Mouse (Mus musculus) thymus, adult 2 months (tissue): ENCODE measurements at regions not wholly inside any gene's neighbourhood (a gene's known extent, or its start where the extent isn't known, plus 50 kb on each side); places are given as distances from the start of the nearest gene placed in this dataset.

Source experiments
- DNase-seq: peaks from one replicate; pipeline ENCODE4 v3.0.0; 2021
- H3K27ac ChIP-seq: fragments of 200-500 bp; 2 replicates; pipeline ENCODE4 v1.5.1; 2012; ENCODE audit warnings: low read length, control low read depth; ENCODE audit not compliant: control insufficient read depth, insufficient read depth
- H3K27me3 ChIP-seq: fragments of 200-500 bp; 2 replicates; pipeline ENCODE4 v1.6.1; 2012; ENCODE audit warnings: mild to moderate bottlenecking, low read length, moderate library complexity, mixed read lengths; ENCODE audit not compliant: control insufficient read depth, insufficient read depth
- H3K36me3 ChIP-seq: fragments of 200-500 bp; 2 replicates; pipeline ENCODE4 v1.6.1; 2012; ENCODE audit warnings: mild to moderate bottlenecking, low read length, moderate library complexity; ENCODE audit not compliant: control insufficient read depth, insufficient read depth
- H3K4me1 ChIP-seq: fragments of 200-500 bp; replicated peaks from 2 replicates; pipeline ENCODE4 v1.6.1; 2012; ENCODE audit warnings: low read length; ENCODE audit not compliant: control insufficient read depth, insufficient read depth
- H3K4me3 ChIP-seq: fragments of 200-500 bp; 2 replicates; pipeline ENCODE4 v1.5.1; 2012; ENCODE audit warnings: mild to moderate bottlenecking, low read length, control low read depth, moderate library complexity; ENCODE audit not compliant: control insufficient read depth, insufficient read depth
- CTCF ChIP-seq: fragments of 200-500 bp; IDR thresholded peaks from 2 replicates; pipeline ENCODE4 v1.5.1; 2012; ENCODE audit warnings: mild to moderate bottlenecking, control low read depth, low read length, moderate library complexity, borderline replicate concordance; ENCODE audit not compliant: control insufficient read depth, poor library complexity, insufficient read depth; ENCODE audit errors: extremely low read depth
- POLR2A ChIP-seq: fragments of 200-500 bp; IDR thresholded peaks from 2 replicates; pipeline ENCODE4 v1.6.1; 2012; ENCODE audit warnings: mild to moderate bottlenecking, low read length, control low read depth, moderate library complexity; ENCODE audit not compliant: control insufficient read depth, poor library complexity, insufficient read depth; ENCODE audit errors: extremely low read depth
- WGBS: fragments of 180-500 bp; shearing (Covaris S2); methylation state at CpG from one replicate; pipeline ENCODE4 v1.1.7; 2018; 5-methylcytosine and 5-hydroxymethylcytosine counted together

GRCm38 (mm10) chr2:133383135-133383920 lies 168.6 kb upstream of the Bmp2 start:
- 95% methylated on average over 3 of the region's 3 CpGs for WGBS
- H3K4me3 ChIP-seq: no peak overlapping the region
- H3K36me3 ChIP-seq: no peaks in the 10 kb centered on the region
- H3K27ac ChIP-seq: no peak overlapping the region
- no peaks in the 10 kb centered on the region for H3K4me1 ChIP-seq
- H3K27me3 ChIP-seq: no peaks in the 10 kb centered on the region
- DNase-seq: no peak
- TF ChIP-seq CTCF (no peak), POLR2A (no peak)

GRCm38 (mm10) chr2:133385297-133385696 lies 166.7 kb upstream of the Bmp2 start:
- TF ChIP-seq POLR2A (no peak), CTCF (no peak)
- WGBS: 7% methylated on average over 2 of the region's 2 CpGs
- H3K36me3 ChIP-seq: no peaks in the 10 kb centered on the region
- no peak for DNase-seq
- H3K27me3 ChIP-seq: no peaks in the 10 kb centered on the region
- H3K4me1 ChIP-seq: no peaks in the 10 kb centered on the region
- no peak overlapping the region for H3K4me3 ChIP-seq
- no peak overlapping the region for H3K27ac ChIP-seq

GRCm38 (mm10) chr2:133387349-133387748 lies 164.6 kb upstream of the Bmp2 start:
- no peak for DNase-seq
- Histone ChIP-seq H3K4me3 (no peak overlapping the region), H3K27ac (no peak overlapping the region), H3K27me3 (no peaks in the 10 kb centered on the region), H3K4me1 (no peaks in the 10 kb centered on the region), H3K36me3 (no peaks in the 10 kb centered on the region)
- no peak for TF ChIP-seq CTCF
- WGBS: 91% methylated on average over 3 of the region's 3 CpGs

- WGBS: 91% methylated on average over 9 of the region's 9 CpGs
- TF ChIP-seq CTCF (no peak), POLR2A (no peak)
- Histone ChIP-seq H3K27me3 (no peaks in the 10 kb centered on the region), H3K4me3 (no peak overlapping the region), H3K27ac (no peak overlapping the region), H3K4me1 (no peaks in the 10 kb centered on the region), H3K36me3 (no peaks in the 10 kb centered on the region)
- DNase-seq: no peak
Observed at GRCm38 (mm10) chr2:133392298-133392697, 159.7 kb upstream of the Bmp2 start.

GRCm38 (mm10) chr2:133397566-133397965 lies 154.4 kb upstream of the Bmp2 start:
- TF ChIP-seq POLR2A (no peak), CTCF (no peak)
- Histone ChIP-seq H3K27ac (no peak overlapping the region), H3K27me3 (no peaks in the 10 kb centered on the region), H3K4me3 (no peak overlapping the region), H3K36me3 (no peaks in the 10 kb centered on the region), H3K4me1 (no peaks in the 10 kb centered on the region)
- DNase-seq: no peak
- 71% methylated on average over 2 of the region's 2 CpGs for whole genome bisulfite sequencing

- no peaks in the 10 kb centered on the region for H3K4me1 ChIP-seq
- no peak for TF ChIP-seq POLR2A
- no peaks in the 10 kb centered on the region for H3K36me3 ChIP-seq
- no peak overlapping the region for H3K27ac ChIP-seq
- H3K4me3 ChIP-seq: no peak overlapping the region
- WGBS: 96% methylated on average over 5 of the region's 5 CpGs
- DNase-seq: no peak
- no peaks in the 10 kb centered on the region for H3K27me3 ChIP-seq
Observed at GRCm38 (mm10) chr2:133399059-133399690, 152.8 kb upstream of the Bmp2 start.
